Mouse (Mus musculus) limb, embryonic 14.5 days (tissue): ENCODE measurements around the gene Pik3c2a. TPM values are rescaled to one million over a fixed set of nuclear protein-coding genes. Genes with fewer than 3 reads are reported as not detected.

Source experiments
- ATAC-seq: fragments of 200-750 bp; cut with Nextera tagmentation; 2 replicates; pipeline ENCODE4 v1.8.0; 2017; ENCODE audit warnings: low read depth, moderate number of reproducible peaks, moderate TSS enrichment; ENCODE audit not compliant: low FRiP score
- DNase-seq: peaks from one replicate; pipeline ENCODE4 v3.0.0-alpha.2; 2015; ENCODE audit warnings: low spot score
- H3K27ac ChIP-seq: fragments of 300-500 bp; sonication (generic); replicated peaks from 2 replicates; pipeline ENCODE4 v1.5.1; 2014; ENCODE audit warnings: low read depth, mild to moderate bottlenecking, low read length, moderate library complexity, mixed read lengths
- H3K27me3 ChIP-seq: fragments of 300-500 bp; sonication (generic); 2 replicates; pipeline ENCODE4 v1.6.1; 2014; ENCODE audit warnings: low read length, mixed read lengths; ENCODE audit not compliant: control insufficient read depth, insufficient read depth
- H3K36me3 ChIP-seq: fragments of 300-500 bp; sonication (generic); 2 replicates; pipeline ENCODE4 v1.6.1; 2014; ENCODE audit warnings: mild to moderate bottlenecking, low read length, moderate library complexity, mixed read lengths; ENCODE audit not compliant: control insufficient read depth, insufficient read depth
- H3K4me1 ChIP-seq: fragments of 300-500 bp; sonication (generic); 2 replicates; pipeline ENCODE4 v1.6.1; 2014; ENCODE audit warnings: antibody characterized with exemption, low read length, mixed read lengths; ENCODE audit not compliant: control insufficient read depth, insufficient read depth
- H3K4me2 ChIP-seq: fragments of 300-500 bp; sonication (generic); replicated peaks from 2 replicates; pipeline ENCODE4 v1.6.1; 2014; ENCODE audit warnings: low read depth, mild to moderate bottlenecking, low read length, moderate library complexity; ENCODE audit not compliant: severe bottlenecking
- H3K4me3 ChIP-seq: fragments of 300-500 bp; sonication (generic); replicated peaks from 2 replicates; pipeline ENCODE4 v1.5.1; 2014; ENCODE audit warnings: low read length
- H3K9ac ChIP-seq: fragments of 300-500 bp; sonication (generic); 2 replicates; pipeline ENCODE4 v1.6.1; 2014; ENCODE audit warnings: mild to moderate bottlenecking, low read depth, low read length, moderate library complexity; ENCODE audit not compliant: severe bottlenecking
- H3K9me3 ChIP-seq: fragments of 300-500 bp; sonication (generic); 2 replicates; pipeline ENCODE4 v1.6.1; 2016; ENCODE audit warnings: low read length; ENCODE audit not compliant: control insufficient read depth
- POLR2A ChIP-seq: fragments of 200-500 bp; IDR thresholded peaks from 2 replicates; pipeline ENCODE4 v1.8.0; 2012; ENCODE audit warnings: inconsistent platforms, mild to moderate bottlenecking, moderate library complexity, borderline replicate concordance; ENCODE audit not compliant: insufficient read depth, insufficient read length; ENCODE audit errors: extremely low read depth
- WGBS: fragments of 180-500 bp; shearing (Covaris S2); extraction: QIAGEN DNeasy Blood & Tissue Kit; methylation state at CpG from one replicate; pipeline ENCODE4 v1.1.7; 2014; 5-methylcytosine and 5-hydroxymethylcytosine counted together
- polyA plus RNA-seq, 2 experiments: library from polyadenylated mRNA; depleted of rRNA in 1 of 2; stranded (reverse) in 1 of 2; unstranded in 1 of 2; fragments of >200 nt; fragmentation: Nextera tagmentation in 1 of 2; extraction: Ambion mirVana in 1 of 2; gene quantifications; 2 replicates each; pipeline versions ENCODE4 v1.2.1 to v1.2.3; 2012 to 2014

Pik3c2a gene
- polyA plus RNA-seq, 2 experiments: 21.8 to 22.9 TPM

- H3K4me2 ChIP-seq: no peak overlapping the region
- DNase-seq: no peak
- peaks cover 11% of the 10 kb centered on the region for H3K4me1 ChIP-seq
- ATAC-seq: no peak
- no peaks in the 10 kb centered on the region for H3K9me3 ChIP-seq
- no peak overlapping the region for H3K4me3 ChIP-seq
- TF ChIP-seq POLR2A: no peak
- H3K27ac ChIP-seq: no peak overlapping the region
- no peaks in the 10 kb centered on the region for H3K36me3 ChIP-seq
- no peaks in the 10 kb centered on the region for H3K27me3 ChIP-seq
- H3K9ac ChIP-seq: no peak overlapping the region
- 79% methylated on average over 5 of the region's 5 CpGs for WGBS
Measured at GRCm38 (mm10) chr7:116287959-116288358, 155.3 kb downstream of the Pik3c2a start.

Other genes with a start within 250 kb of the Pik3c2a start
- 12.9 and 14.3 TPM in 2 replicates for gene Plekha7, start 135.1 kb downstream of the Pik3c2a start, polyA plus RNA-seq (2012; rRNA removed)
- 9.2 and 9.9 TPM in 2 replicates for gene Plekha7, start 135.1 kb downstream of the Pik3c2a start, polyA plus RNA-seq (2014; fragmentation: Nextera tagmentation; extraction: Ambion mirVana)
- gene Rps13, start 109.3 kb downstream of the Pik3c2a start, polyA plus RNA-seq (2012; rRNA removed): 952 and 1,380 TPM in 2 replicates
- gene Rps13, start 109.3 kb downstream of the Pik3c2a start, polyA plus RNA-seq (2014; fragmentation: Nextera tagmentation; extraction: Ambion mirVana): 930 and 1,010 TPM in 2 replicates
- gene Nucb2, start 60.9 kb upstream of the Pik3c2a start, polyA plus RNA-seq (2012; rRNA removed): 10.8 and 21.5 TPM in 2 replicates
- 27.5 and 29.7 TPM in 2 replicates for gene Nucb2, start 60.9 kb upstream of the Pik3c2a start, polyA plus RNA-seq (2014; fragmentation: Nextera tagmentation; extraction: Ambion mirVana)